Mouse (Mus musculus) hematopoietic stem cell, adult 5-6 weeks (primary cell): ENCODE measurements at regions not wholly inside any gene's neighbourhood (a gene's known extent, or its start where the extent isn't known, plus 50 kb on each side); places are given as distances from the start of the nearest gene placed in this dataset.

Experiments
- ATAC-seq, 2 experiments: fragments of 125-278 bp in 1 of 2; replicated peaks in 1 of 2; 2 replicates each; pipeline ENCODE4 v1.8.0; 2016 to 2017; ENCODE audit warnings: inconsistent platforms in 2 of 2, mild to moderate bottlenecking in 2 of 2, moderate number of reproducible peaks in 2 of 2, low read depth in 1 of 2, moderate TSS enrichment in 1 of 2; ENCODE audit not compliant: low FRiP score in 2 of 2, poor library complexity in 2 of 2, severe bottlenecking in 2 of 2, insufficient read depth in 1 of 2, low TSS enrichment in 1 of 2

GRCm38 (mm10) chr15:62809320-62809719 is 1035.7 kb downstream of the Gsdmc2 start:
- ATAC-seq, result no peak

GRCm38 (mm10) chr15:62808087-62808808 is 1036.7 kb downstream of the Gsdmc2 start:
- no peak for ATAC-seq

- no peak for ATAC-seq
These were observed 1037.6 kb downstream of the Gsdmc2 start for GRCm38 (mm10) chr15:62807364-62807763.

- ATAC-seq, result no peak
These were observed 1042.2 kb downstream of the Gsdmc2 start for GRCm38 (mm10) chr15:62802770-62803169.

GRCm38 (mm10) chr15:62798731-62799130 is 1046.2 kb downstream of the Gsdmc2 start:
- no peak for ATAC-seq

GRCm38 (mm10) chr15:62793569-62793968 is 1051.4 kb downstream of the Gsdmc2 start:
- no peak for ATAC-seq

GRCm38 (mm10) chr15:62792084-62792483 is 1052.9 kb downstream of the Gsdmc2 start:
- no peak for ATAC-seq

- no peak for ATAC-seq
These were observed 1057.2 kb downstream of the Gsdmc2 start for GRCm38 (mm10) chr15:62787753-62788152.

GRCm38 (mm10) chr15:62786315-62786714 is 1058.7 kb downstream of the Gsdmc2 start:
- ATAC-seq, result no peak

- no peak for ATAC-seq
These were observed 1060.4 kb downstream of the Gsdmc2 start for GRCm38 (mm10) chr15:62784456-62785139.

GRCm38 (mm10) chr15:62778899-62779298 is 1066.1 kb downstream of the Gsdmc2 start:
- ATAC-seq, result no peak

GRCm38 (mm10) chr15:62752686-62753085 is 1092.3 kb downstream of the Gsdmc2 start:
- no peak for ATAC-seq

- ATAC-seq, result no peak
These were observed 1101.1 kb downstream of the Gsdmc2 start for GRCm38 (mm10) chr15:62743879-62744278.

- ATAC-seq, result no peak
These were observed 1104.2 kb downstream of the Gsdmc2 start for GRCm38 (mm10) chr15:62740746-62741145.

- ATAC-seq, result no peak
These were observed 1109.6 kb downstream of the Gsdmc2 start for GRCm38 (mm10) chr15:62735334-62735733.

- ATAC-seq, result no peak
These were observed 1110.1 kb downstream of the Gsdmc2 start for GRCm38 (mm10) chr15:62734900-62735299.

GRCm38 (mm10) chr15:62730524-62730923 is 1114.5 kb downstream of the Gsdmc2 start:
- ATAC-seq, result peak in 1 of 2 experiments; percentile 42; a peak in 1 of 4 replicates

- ATAC-seq, result no peak
These were observed 1130.7 kb downstream of the Gsdmc2 start for GRCm38 (mm10) chr15:62714265-62714664.
